Mouse (Mus musculus) spleen, adult 2 months (tissue): ENCODE data around the gene Nexn. TPM values are rescaled to one million over a fixed set of nuclear protein-coding genes. Genes with fewer than 3 reads are reported as not detected.

ENCODE experiments used
- DNase-seq, 2 experiments: peaks; one replicate each; pipeline versions ENCODE4 v3.0.0 to v3.0.0-alpha.2; 2012 to 2021; ENCODE audit warnings: low spot score in 2 of 2, low read depth in 1 of 2
- H3K27ac ChIP-seq: fragments of 200-500 bp; 2 replicates; pipeline ENCODE4 v1.5.1; 2012; ENCODE audit warnings: low read length, inconsistent platforms; ENCODE audit not compliant: insufficient read depth
- H3K27me3 ChIP-seq: fragments of 200-500 bp; 2 replicates; pipeline ENCODE4 v1.6.1; 2012; ENCODE audit warnings: mild to moderate bottlenecking, moderate library complexity, low read length, inconsistent platforms; ENCODE audit not compliant: control insufficient read depth, insufficient read depth
- H3K36me3 ChIP-seq: fragments of 200-500 bp; 2 replicates; pipeline ENCODE4 v1.6.1; 2012; ENCODE audit warnings: mild to moderate bottlenecking, low read length, inconsistent platforms; ENCODE audit not compliant: control insufficient read depth, insufficient read depth
- H3K4me1 ChIP-seq: fragments of 200-500 bp; 2 replicates; pipeline ENCODE4 v1.6.1; 2011; ENCODE audit warnings: inconsistent platforms; ENCODE audit not compliant: control insufficient read depth, insufficient read depth, insufficient read length
- H3K4me3 ChIP-seq: fragments of 200-500 bp; 2 replicates; pipeline ENCODE4 v1.5.1; 2011; ENCODE audit warnings: mild to moderate bottlenecking, inconsistent platforms; ENCODE audit not compliant: insufficient read depth, insufficient read length; ENCODE audit errors: extremely low read depth
- CTCF ChIP-seq: fragments of 200-500 bp; IDR thresholded peaks from 2 replicates; pipeline ENCODE4 v1.5.1; 2011; ENCODE audit warnings: mild to moderate bottlenecking, inconsistent platforms; ENCODE audit not compliant: insufficient read depth, insufficient read length, insufficient replicate concordance; ENCODE audit errors: extremely low read depth
- POLR2A ChIP-seq: fragments of 200-500 bp; IDR thresholded peaks from 2 replicates; pipeline ENCODE4 v1.6.1; 2011; ENCODE audit warnings: low read depth, low read length, inconsistent platforms
- WGBS: fragments of 180-500 bp; shearing (Covaris S2); methylation state at CpG from one replicate; pipeline ENCODE4 v1.1.7; 2018; 5-methylcytosine and 5-hydroxymethylcytosine counted together
- polyA plus RNA-seq: library from polyadenylated mRNA; depleted of rRNA; stranded (reverse); fragments of >200 nt; gene quantifications from 2 replicates; pipeline ENCODE4 v1.2.3, GENCODE M21; 2012

Gene Nexn
- polyA plus RNA-seq, 1 experiment = 0.18 TPM

- H3K4me3 ChIP-seq = no peak overlapping the region
- DNase-seq = no peak
- H3K36me3 ChIP-seq = peaks cover 43% of the 10 kb centered on the region
- 87% methylated on average over 7 of the region's 7 CpGs for WGBS
- H3K27me3 ChIP-seq = no peaks in the 10 kb centered on the region
- TF ChIP-seq POLR2A = no peak
- no peak for TF ChIP-seq CTCF
- H3K27ac ChIP-seq = no peak overlapping the region
- no peaks in the 10 kb centered on the region for H3K4me1 ChIP-seq
Observed at GRCm38 (mm10) chr3:152228843-152229242, 37.3 kb downstream of the Nexn start.

- WGBS = 94% methylated on average over 7 of the region's 7 CpGs
- Histone ChIP-seq H3K27ac (no peak overlapping the region), H3K36me3 (peaks cover 52% of the 10 kb centered on the region), H3K27me3 (no peaks in the 10 kb centered on the region), H3K4me3 (no peak overlapping the region), H3K4me1 (no peaks in the 10 kb centered on the region)
- DNase-seq = no peak
- TF ChIP-seq CTCF = no peak
- no peak for TF ChIP-seq POLR2A
Observed at GRCm38 (mm10) chr3:152225906-152226305, 40.2 kb downstream of the Nexn start.

- Histone ChIP-seq H3K36me3 (peaks cover 54% of the 10 kb centered on the region), H3K4me1 (no peaks in the 10 kb centered on the region), H3K27me3 (no peaks in the 10 kb centered on the region), H3K27ac (no peak overlapping the region), H3K4me3 (no peak overlapping the region)
- no peak for TF ChIP-seq POLR2A
- no peak for TF ChIP-seq CTCF
- DNase-seq = no peak
Observed at GRCm38 (mm10) chr3:152224918-152225317, 41.2 kb downstream of the Nexn start.

GRCm38 (mm10) chr3:152213416-152213815 lies 52.7 kb downstream of the Nexn start:
- DNase-seq = no peak
- no peak overlapping the region for H3K27ac ChIP-seq
- H3K36me3 ChIP-seq = peaks cover 13% of the 10 kb centered on the region
- WGBS = 4% methylated on average over 3 of the region's 3 CpGs
- H3K4me3 ChIP-seq = no peak overlapping the region
- TF ChIP-seq CTCF = no peak
- no peak for TF ChIP-seq POLR2A
- no peaks in the 10 kb centered on the region for H3K27me3 ChIP-seq
- H3K4me1 ChIP-seq = peaks cover 9% of the 10 kb centered on the region

GRCm38 (mm10) chr3:152211731-152212279 lies 54.3 kb downstream of the Nexn start:
- H3K27me3 ChIP-seq = no peaks in the 10 kb centered on the region
- H3K36me3 ChIP-seq = peaks cover 6% of the 10 kb centered on the region
- no peak for DNase-seq
- WGBS = 3% methylated on average over 7 of the region's 7 CpGs
- H3K27ac ChIP-seq = no peak overlapping the region
- H3K4me1 ChIP-seq = peaks cover 9% of the 10 kb centered on the region
- no peak for TF ChIP-seq POLR2A
- TF ChIP-seq CTCF = no peak
- peak overlapping the region; percentile 83 for H3K4me3 ChIP-seq

- TF ChIP-seq POLR2A (no peak), CTCF (no peak)
- peaks cover 9% of the 10 kb centered on the region for H3K4me1 ChIP-seq
- H3K4me3 ChIP-seq = peak overlapping the region; percentile 83
- WGBS = 1% methylated on average over 66 of the region's 68 CpGs
- peak in 1 of 2 experiments; percentile 72 for DNase-seq
- peak overlapping the region; percentile 95 for H3K27ac ChIP-seq
- peaks cover 3% of the 10 kb centered on the region for H3K36me3 ChIP-seq
- no peaks in the 10 kb centered on the region for H3K27me3 ChIP-seq
Observed at GRCm38 (mm10) chr3:152210728-152211391, 55.3 kb downstream of the Nexn start.

GRCm38 (mm10) chr3:152209967-152210634 lies 56.0 kb downstream of the Nexn start, which contains the start of the genes Dnajb4 and Fubp1:
TSS of gene Dnajb4 (minus strand) at chr3:152210302.
TSS of gene Fubp1 (plus strand) at chr3:152210422.
- under 1% methylated on average over 81 of the region's 85 CpGs for WGBS
- Histone ChIP-seq H3K27me3 (no peaks in the 10 kb centered on the region), H3K4me1 (peaks cover 9% of the 10 kb centered on the region), H3K4me3 (peak within 1 kb of the TSS; percentile 83), H3K36me3 (no peaks in the 10 kb centered on the region), H3K27ac (peak within 1 kb of the TSS; percentile 97)
- peak; percentile 98 to 100 for DNase-seq
- no peak for TF ChIP-seq CTCF
- peak; percentile 92 for TF ChIP-seq POLR2A
